Mouse (Mus musculus): Measurements from ENCODE around the gene Ppp6r2. TPM values are rescaled to one million over a fixed set of nuclear protein-coding genes. Genes with fewer than 3 reads are reported as not detected.

Gene Ppp6r2
- 299 and 592 TPM in 2 replicates for polyA plus RNA-seq (2012; rRNA removed)

DNA sequence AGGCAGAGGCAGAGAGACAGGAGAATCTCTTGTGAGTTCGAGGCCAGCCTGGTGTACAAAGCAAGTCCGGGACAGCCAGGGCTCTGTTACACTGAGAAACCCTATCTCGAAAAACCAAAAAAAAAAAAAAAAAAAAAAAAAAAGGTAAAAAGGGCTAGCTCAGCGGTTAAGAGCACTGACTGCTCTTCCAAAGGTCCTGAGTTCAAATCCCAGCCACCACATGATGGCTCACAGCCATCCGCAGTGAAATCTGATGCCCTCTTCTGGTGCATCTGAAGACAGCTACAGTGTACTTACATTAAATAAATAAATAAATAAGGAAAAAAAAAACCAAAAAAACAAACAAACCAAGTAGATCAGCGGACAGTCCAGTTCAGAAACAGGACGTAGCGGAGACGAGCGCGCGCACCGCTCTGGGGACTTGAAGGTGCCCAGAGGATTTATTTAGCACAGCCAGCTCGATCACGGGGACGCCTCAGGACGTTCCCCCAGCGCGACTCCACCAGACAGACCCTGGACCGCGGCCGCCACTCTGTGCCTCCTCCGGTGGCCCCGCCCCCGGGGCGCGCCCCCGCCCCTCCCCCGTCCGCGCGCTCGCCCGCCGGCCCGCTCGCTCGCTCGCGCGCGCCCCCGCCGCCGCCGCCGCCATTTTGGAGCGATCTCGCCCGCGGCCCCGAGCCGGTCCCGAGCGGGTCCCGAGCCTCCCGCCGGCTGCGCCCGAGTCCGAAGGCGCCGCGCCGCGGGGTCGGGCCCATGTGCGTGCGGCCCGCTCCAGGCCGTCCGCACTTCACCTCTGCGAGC, at the start of gene Ppp6r2:
Gene Ppp6r2 (plus strand): TSS at position 639 of the 801 bp plus-strand sequence.
- H3K4me3 ChIP-seq (ENCODE audit: control insufficient read depth, insufficient read depth, low read length) = peak within 1 kb of the TSS; percentile 93
- H3K4me1 ChIP-seq (replicated peaks; ENCODE audit: control insufficient read depth, insufficient read depth, low read length) = peaks cover 14% of the 10 kb centered on the region
- peaks cover under 1% of the 10 kb centered on the region; the same call in 1 of the 2 replicates for H3K36me3 ChIP-seq (ENCODE audit: control insufficient read depth, insufficient read depth, low read length)
- WGBS = 6% methylated on average over 45 of the region's 73 CpGs
- H3K27ac ChIP-seq (ENCODE audit: control insufficient read depth, insufficient read depth, low read length) = peak within 1 kb of the TSS; percentile 41; the same call in 1 of the 2 replicates
- DNase-seq = peak; percentile 78
- no peaks in the 10 kb centered on the region for H3K27me3 ChIP-seq (ENCODE audit: control insufficient read depth, insufficient read depth, low read length)
- TF ChIP-seq POLR2A (IDR thresholded peaks at IDR 0.05; ENCODE audit: control insufficient read depth, extremely low read depth, insufficient read depth, low read length, poor library complexity) = peak; percentile 83
- TF ChIP-seq CTCF (IDR thresholded peaks at IDR 0.05; ENCODE audit: borderline replicate concordance, control insufficient read depth, extremely low read depth, insufficient read depth, low read length, poor library complexity) = no peak

DNA sequence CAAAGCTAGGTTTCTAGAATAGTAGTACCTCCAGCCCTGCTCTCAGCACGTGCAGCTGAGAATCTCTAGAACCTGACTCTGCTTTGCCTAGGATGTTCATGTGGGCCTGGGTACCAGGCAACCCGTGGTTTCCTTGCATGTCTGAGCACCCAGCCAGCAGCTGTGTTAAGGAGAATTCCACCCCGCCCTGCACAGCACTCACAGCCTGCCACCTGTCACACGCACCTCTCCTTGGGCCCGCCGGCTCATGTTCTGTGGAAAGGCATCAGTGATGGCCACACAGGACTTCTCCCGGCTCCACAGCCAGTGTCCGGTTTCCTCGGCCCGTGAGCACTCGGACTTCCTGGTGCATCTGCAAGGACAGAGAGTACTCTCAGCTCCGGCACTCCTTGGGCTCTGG, 45.9 kb upstream of the Ppp6r2 start:
- 83% methylated on average over 12 of the region's 12 CpGs for WGBS
- Histone ChIP-seq H3K4me3 (ENCODE audit: control insufficient read depth, insufficient read depth, low read length) (no peak overlapping the region), H3K27ac (ENCODE audit: control insufficient read depth, insufficient read depth, low read length) (no peak overlapping the region), H3K27me3 (ENCODE audit: control insufficient read depth, insufficient read depth, low read length) (no peaks in the 10 kb centered on the region), H3K36me3 (ENCODE audit: control insufficient read depth, insufficient read depth, low read length) (no peaks in the 10 kb centered on the region), H3K4me1 (replicated peaks; ENCODE audit: control insufficient read depth, insufficient read depth, low read length) (no peaks in the 10 kb centered on the region)
- no peak for DNase-seq
- TF ChIP-seq CTCF (IDR thresholded peaks at IDR 0.05; ENCODE audit: borderline replicate concordance, control insufficient read depth, extremely low read depth, insufficient read depth, low read length, poor library complexity) = no peak
- TF ChIP-seq POLR2A (IDR thresholded peaks at IDR 0.05; ENCODE audit: control insufficient read depth, extremely low read depth, insufficient read depth, low read length, poor library complexity) = no peak

DNA sequence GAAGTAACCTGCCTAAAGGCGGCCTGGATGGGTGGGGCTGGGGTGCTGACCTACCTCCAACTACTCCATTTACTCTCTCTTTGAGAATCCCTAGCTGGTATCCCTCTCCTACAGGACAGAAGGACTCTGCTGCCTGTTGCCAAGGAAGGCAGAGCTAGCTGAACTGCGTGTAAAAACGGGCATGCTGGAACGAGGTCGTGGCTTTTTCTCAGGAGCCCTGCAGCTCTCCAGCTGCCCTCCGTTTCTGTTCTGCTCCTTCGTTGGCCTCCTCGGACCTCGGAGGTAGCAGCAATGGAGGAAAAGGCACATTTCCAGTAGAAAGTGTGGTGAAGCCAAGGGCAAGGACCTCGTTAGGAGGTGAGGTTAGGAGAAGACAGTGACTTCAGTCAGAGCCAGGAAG, 42.4 kb upstream of the Ppp6r2 start:
- Histone ChIP-seq H3K27ac (ENCODE audit: control insufficient read depth, insufficient read depth, low read length) (no peak overlapping the region), H3K27me3 (ENCODE audit: control insufficient read depth, insufficient read depth, low read length) (no peaks in the 10 kb centered on the region; the same call in none of the 2 replicates), H3K4me1 (replicated peaks; ENCODE audit: control insufficient read depth, insufficient read depth, low read length) (peaks cover 16% of the 10 kb centered on the region), H3K36me3 (ENCODE audit: control insufficient read depth, insufficient read depth, low read length) (no peaks in the 10 kb centered on the region), H3K4me3 (ENCODE audit: control insufficient read depth, insufficient read depth, low read length) (no peak overlapping the region)
- 93% methylated on average over 10 of the region's 10 CpGs for WGBS
- no peak for DNase-seq
- TF ChIP-seq POLR2A (IDR thresholded peaks at IDR 0.05; ENCODE audit: control insufficient read depth, extremely low read depth, insufficient read depth, low read length, poor library complexity) (no peak), CTCF (IDR thresholded peaks at IDR 0.05; ENCODE audit: borderline replicate concordance, control insufficient read depth, extremely low read depth, insufficient read depth, low read length, poor library complexity) (no peak)

DNA sequence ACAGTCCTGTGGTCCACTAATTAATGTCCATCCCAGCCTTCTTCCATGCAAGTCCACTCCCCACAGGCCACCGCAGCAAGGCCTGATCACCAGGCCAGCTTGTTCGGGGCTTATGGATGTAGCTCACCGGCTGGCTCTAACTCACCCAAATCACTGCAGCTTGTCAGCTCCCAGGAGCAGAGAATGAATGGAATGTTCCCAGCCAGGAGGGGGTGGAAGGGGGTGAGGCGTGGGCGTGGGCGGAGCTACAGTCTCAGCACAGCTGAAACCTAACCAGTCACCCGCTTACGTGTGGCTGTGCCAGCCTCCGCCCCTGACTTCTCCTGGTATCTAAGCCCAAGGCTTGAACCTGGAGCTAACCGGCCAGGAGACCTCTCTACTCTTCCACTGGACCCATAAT, 41.9 kb upstream of the Ppp6r2 start:
- H3K4me1 ChIP-seq (replicated peaks; ENCODE audit: control insufficient read depth, insufficient read depth, low read length) = peaks cover 16% of the 10 kb centered on the region
- WGBS = 93% methylated on average over 10 of the region's 10 CpGs
- TF ChIP-seq CTCF (IDR thresholded peaks at IDR 0.05; ENCODE audit: borderline replicate concordance, control insufficient read depth, extremely low read depth, insufficient read depth, low read length, poor library complexity) = no peak
- TF ChIP-seq POLR2A (IDR thresholded peaks at IDR 0.05; ENCODE audit: control insufficient read depth, extremely low read depth, insufficient read depth, low read length, poor library complexity) = no peak
- DNase-seq = no peak
- no peak overlapping the region for H3K27ac ChIP-seq (ENCODE audit: control insufficient read depth, insufficient read depth, low read length)
- H3K36me3 ChIP-seq (ENCODE audit: control insufficient read depth, insufficient read depth, low read length) = no peaks in the 10 kb centered on the region
- no peaks in the 10 kb centered on the region; the same call in none of the 2 replicates for H3K27me3 ChIP-seq (ENCODE audit: control insufficient read depth, insufficient read depth, low read length)
- H3K4me3 ChIP-seq (ENCODE audit: control insufficient read depth, insufficient read depth, low read length) = no peak overlapping the region

DNA sequence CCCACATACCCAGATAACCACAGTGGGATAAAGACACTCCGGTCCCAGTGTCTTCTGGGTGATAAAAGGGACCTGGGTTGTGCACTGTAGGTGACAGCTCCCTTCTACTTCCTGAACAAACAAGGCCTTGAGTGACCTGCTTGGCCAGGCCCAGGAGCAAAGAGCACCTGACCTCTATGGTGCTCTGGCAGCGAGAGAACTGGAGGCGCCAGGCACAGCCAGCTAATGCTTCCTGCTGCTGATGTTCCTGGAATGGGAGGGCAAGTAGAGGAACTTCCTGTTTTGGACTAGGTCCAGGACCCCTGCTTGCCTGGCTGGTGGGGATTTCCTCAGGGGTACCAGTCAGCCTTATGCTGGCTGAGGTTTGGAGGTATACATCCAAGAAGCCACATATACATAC, 41.3 kb upstream of the Ppp6r2 start:
- H3K36me3 ChIP-seq (ENCODE audit: control insufficient read depth, insufficient read depth, low read length) = no peaks in the 10 kb centered on the region
- H3K27ac ChIP-seq (ENCODE audit: control insufficient read depth, insufficient read depth, low read length) = no peak overlapping the region
- no peak for DNase-seq
- H3K4me1 ChIP-seq (replicated peaks; ENCODE audit: control insufficient read depth, insufficient read depth, low read length) = peaks cover 16% of the 10 kb centered on the region
- no peaks in the 10 kb centered on the region; the same call in none of the 2 replicates for H3K27me3 ChIP-seq (ENCODE audit: control insufficient read depth, insufficient read depth, low read length)
- no peak overlapping the region for H3K4me3 ChIP-seq (ENCODE audit: control insufficient read depth, insufficient read depth, low read length)
- TF ChIP-seq CTCF (IDR thresholded peaks at IDR 0.05; ENCODE audit: borderline replicate concordance, control insufficient read depth, extremely low read depth, insufficient read depth, low read length, poor library complexity) (no peak), POLR2A (IDR thresholded peaks at IDR 0.05; ENCODE audit: control insufficient read depth, extremely low read depth, insufficient read depth, low read length, poor library complexity) (no peak)
- WGBS = 76% methylated on average over 3 of the region's 3 CpGs

DNA sequence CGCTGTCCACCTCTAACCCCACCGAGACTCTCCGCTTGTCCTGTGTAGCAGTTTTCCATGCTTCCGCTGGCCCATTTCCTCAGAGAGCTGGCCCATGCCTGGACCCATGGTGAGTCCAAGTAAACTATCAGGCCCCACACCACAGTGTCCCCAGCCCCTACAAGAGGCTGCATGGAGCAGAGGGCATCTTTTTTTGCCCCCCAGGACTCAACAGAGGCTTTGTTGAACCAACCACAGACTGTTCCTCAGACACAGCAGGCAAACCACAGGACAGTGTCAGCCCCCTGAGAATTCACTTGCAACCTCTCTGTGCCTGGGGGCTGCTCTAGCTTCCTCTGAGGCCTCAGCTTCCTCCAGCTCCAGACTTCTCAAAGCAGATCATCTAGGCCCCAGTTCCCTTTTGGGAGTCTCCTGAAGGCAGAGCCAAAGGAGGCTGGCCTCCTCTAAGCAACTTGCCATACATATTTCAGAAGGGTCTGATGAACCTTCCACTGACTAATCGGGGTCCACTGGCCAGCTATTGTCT, 39.8 kb upstream of the Ppp6r2 start:
- TF ChIP-seq POLR2A (IDR thresholded peaks at IDR 0.05; ENCODE audit: control insufficient read depth, extremely low read depth, insufficient read depth, low read length, poor library complexity) (no peak), CTCF (IDR thresholded peaks at IDR 0.05; ENCODE audit: borderline replicate concordance, control insufficient read depth, extremely low read depth, insufficient read depth, low read length, poor library complexity) (no peak)
- WGBS = 89% methylated on average over 5 of the region's 5 CpGs
- Histone ChIP-seq H3K4me3 (ENCODE audit: control insufficient read depth, insufficient read depth, low read length) (no peak overlapping the region), H3K36me3 (ENCODE audit: control insufficient read depth, insufficient read depth, low read length) (no peaks in the 10 kb centered on the region), H3K4me1 (replicated peaks; ENCODE audit: control insufficient read depth, insufficient read depth, low read length) (peaks cover 16% of the 10 kb centered on the region), H3K27ac (ENCODE audit: control insufficient read depth, insufficient read depth, low read length) (no peak overlapping the region), H3K27me3 (ENCODE audit: control insufficient read depth, insufficient read depth, low read length) (no peaks in the 10 kb centered on the region; the same call in none of the 2 replicates)
- no peak for DNase-seq

All from thymus, adult 2 months (tissue).